Mouse (Mus musculus): ENCODE results near the gene Rfx8. TPM values are rescaled to one million over a fixed set of nuclear protein-coding genes. Genes with fewer than 3 reads are reported as not detected.

Gene Rfx8
- polyA plus RNA-seq, 1 experiment, result 37.8 TPM

- no peak overlapping the region for H3K4me3 ChIP-seq (ENCODE audit: control insufficient read depth, low read depth, low read length)
- TF ChIP-seq POLR2A (IDR thresholded peaks at IDR 0.05; ENCODE audit: control insufficient read depth, low read depth, low read length), result no peak
- TF ChIP-seq CTCF (IDR thresholded peaks at IDR 0.05; ENCODE audit: control insufficient read depth, insufficient read depth, insufficient replicate concordance, low read depth, low read length), result no peak
- H3K27me3 ChIP-seq (ENCODE audit: control insufficient read depth, insufficient read depth, low read length), result no peaks in the 10 kb centered on the region
- H3K4me1 ChIP-seq (ENCODE audit: control insufficient read depth, insufficient read depth, low read length), result peaks cover 6% of the 10 kb centered on the region
- no peaks in the 10 kb centered on the region for H3K36me3 ChIP-seq (ENCODE audit: control insufficient read depth, insufficient read depth, low read length)
- H3K27ac ChIP-seq (ENCODE audit: control insufficient read depth, insufficient read depth, low read depth, low read length), result peak overlapping the region; percentile 75
Observed at GRCm38 (mm10) chr1:39759231-39760175, 38.7 kb upstream of the Rfx8 start.

GRCm38 (mm10) chr1:39758244-39758643, 37.4 kb upstream of the Rfx8 start:
- TF ChIP-seq POLR2A (IDR thresholded peaks at IDR 0.05; ENCODE audit: control insufficient read depth, low read depth, low read length), result no peak
- no peak overlapping the region for H3K4me3 ChIP-seq (ENCODE audit: control insufficient read depth, low read depth, low read length)
- no peaks in the 10 kb centered on the region for H3K27me3 ChIP-seq (ENCODE audit: control insufficient read depth, insufficient read depth, low read length)
- H3K27ac ChIP-seq (ENCODE audit: control insufficient read depth, insufficient read depth, low read depth, low read length), result no peak overlapping the region
- H3K36me3 ChIP-seq (ENCODE audit: control insufficient read depth, insufficient read depth, low read length), result no peaks in the 10 kb centered on the region
- H3K4me1 ChIP-seq (ENCODE audit: control insufficient read depth, insufficient read depth, low read length), result peaks cover 9% of the 10 kb centered on the region

- no peak for TF ChIP-seq CTCF (IDR thresholded peaks at IDR 0.05; ENCODE audit: control insufficient read depth, insufficient read depth, insufficient replicate concordance, low read depth, low read length)
- no peaks in the 10 kb centered on the region for H3K36me3 ChIP-seq (ENCODE audit: control insufficient read depth, insufficient read depth, low read length)
- H3K27ac ChIP-seq (ENCODE audit: control insufficient read depth, insufficient read depth, low read depth, low read length), result no peak overlapping the region
- peaks cover 9% of the 10 kb centered on the region for H3K4me1 ChIP-seq (ENCODE audit: control insufficient read depth, insufficient read depth, low read length)
- no peak overlapping the region for H3K4me3 ChIP-seq (ENCODE audit: control insufficient read depth, low read depth, low read length)
- no peaks in the 10 kb centered on the region for H3K27me3 ChIP-seq (ENCODE audit: control insufficient read depth, insufficient read depth, low read length)
Observed at GRCm38 (mm10) chr1:39756952-39757351, 36.2 kb upstream of the Rfx8 start.

- Histone ChIP-seq H3K27me3 (ENCODE audit: control insufficient read depth, insufficient read depth, low read length) (no peaks in the 10 kb centered on the region), H3K27ac (ENCODE audit: control insufficient read depth, insufficient read depth, low read depth, low read length) (peak overlapping the region; percentile 16; the same call in 1 of the 2 replicates), H3K36me3 (ENCODE audit: control insufficient read depth, insufficient read depth, low read length) (no peaks in the 10 kb centered on the region), H3K4me1 (ENCODE audit: control insufficient read depth, insufficient read depth, low read length) (peaks cover 3% of the 10 kb centered on the region), H3K4me3 (ENCODE audit: control insufficient read depth, low read depth, low read length) (no peak overlapping the region)
- TF ChIP-seq CTCF (IDR thresholded peaks at IDR 0.05; ENCODE audit: control insufficient read depth, insufficient read depth, insufficient replicate concordance, low read depth, low read length), result no peak
- no peak for TF ChIP-seq POLR2A (IDR thresholded peaks at IDR 0.05; ENCODE audit: control insufficient read depth, low read depth, low read length)
Observed at GRCm38 (mm10) chr1:39754224-39754957, 33.6 kb upstream of the Rfx8 start.

- Histone ChIP-seq H3K27me3 (ENCODE audit: control insufficient read depth, insufficient read depth, low read length) (no peaks in the 10 kb centered on the region), H3K36me3 (ENCODE audit: control insufficient read depth, insufficient read depth, low read length) (no peaks in the 10 kb centered on the region), H3K27ac (ENCODE audit: control insufficient read depth, insufficient read depth, low read depth, low read length) (no peak overlapping the region), H3K4me3 (ENCODE audit: control insufficient read depth, low read depth, low read length) (no peak overlapping the region), H3K4me1 (ENCODE audit: control insufficient read depth, insufficient read depth, low read length) (peaks cover 5% of the 10 kb centered on the region)
- no peak for TF ChIP-seq POLR2A (IDR thresholded peaks at IDR 0.05; ENCODE audit: control insufficient read depth, low read depth, low read length)
- no peak for TF ChIP-seq CTCF (IDR thresholded peaks at IDR 0.05; ENCODE audit: control insufficient read depth, insufficient read depth, insufficient replicate concordance, low read depth, low read length)
Observed at GRCm38 (mm10) chr1:39751537-39751936, 30.7 kb upstream of the Rfx8 start.

GRCm38 (mm10) chr1:39749664-39750063, 28.9 kb upstream of the Rfx8 start:
- Histone ChIP-seq H3K27me3 (ENCODE audit: control insufficient read depth, insufficient read depth, low read length) (no peaks in the 10 kb centered on the region), H3K36me3 (ENCODE audit: control insufficient read depth, insufficient read depth, low read length) (no peaks in the 10 kb centered on the region), H3K4me3 (ENCODE audit: control insufficient read depth, low read depth, low read length) (no peak overlapping the region), H3K27ac (ENCODE audit: control insufficient read depth, insufficient read depth, low read depth, low read length) (no peak overlapping the region), H3K4me1 (ENCODE audit: control insufficient read depth, insufficient read depth, low read length) (peaks cover 5% of the 10 kb centered on the region)
- TF ChIP-seq CTCF (IDR thresholded peaks at IDR 0.05; ENCODE audit: control insufficient read depth, insufficient read depth, insufficient replicate concordance, low read depth, low read length), result no peak
- TF ChIP-seq POLR2A (IDR thresholded peaks at IDR 0.05; ENCODE audit: control insufficient read depth, low read depth, low read length), result no peak

- H3K36me3 ChIP-seq (ENCODE audit: control insufficient read depth, insufficient read depth, low read length), result no peaks in the 10 kb centered on the region
- no peak overlapping the region for H3K4me3 ChIP-seq (ENCODE audit: control insufficient read depth, low read depth, low read length)
- TF ChIP-seq POLR2A (IDR thresholded peaks at IDR 0.05; ENCODE audit: control insufficient read depth, low read depth, low read length), result no peak
- no peak overlapping the region for H3K27ac ChIP-seq (ENCODE audit: control insufficient read depth, insufficient read depth, low read depth, low read length)
- no peaks in the 10 kb centered on the region for H3K27me3 ChIP-seq (ENCODE audit: control insufficient read depth, insufficient read depth, low read length)
- peaks cover 5% of the 10 kb centered on the region for H3K4me1 ChIP-seq (ENCODE audit: control insufficient read depth, insufficient read depth, low read length)
Observed at GRCm38 (mm10) chr1:39749214-39749613, 28.4 kb upstream of the Rfx8 start.

Measured in testis, adult 2 months (tissue).